8 mouse cellular contexts compared by ENCODE assay signal in the genomic region with DNA sequence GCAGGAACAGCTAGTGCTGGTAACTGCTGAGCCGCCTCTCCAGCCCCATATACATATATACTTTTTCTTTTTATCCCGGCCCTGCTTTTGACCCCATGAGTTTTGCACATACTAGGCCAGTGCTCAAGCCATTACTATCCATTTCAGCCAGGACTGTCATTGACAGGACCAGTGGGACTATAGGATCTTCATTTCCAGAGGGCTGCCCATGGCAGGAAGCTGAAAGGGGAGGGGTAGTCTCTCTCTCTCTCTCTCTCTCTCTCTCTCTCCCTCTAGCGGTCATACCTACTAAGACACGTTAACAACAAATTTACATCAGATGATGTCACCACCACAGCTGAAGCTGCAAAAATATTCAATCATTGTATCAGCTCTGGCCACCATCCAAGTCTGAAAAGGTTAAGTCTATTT. TPM values are rescaled to one million over a fixed set of nuclear protein-coding genes. Genes with fewer than 3 reads are reported as not detected.
A peak's percentile ranks its signal among the peaks of the same experiment; 100 is the strongest.
DNase-seq lines count a peak whose midpoint lies in the region; ATAC-seq lines count a peak whose summit lies in the region.

No protein-coding gene starts in this region.

- peaks cover 3% of the 10 kb centered on the region for H3K27me3 ChIP-seq in heart, embryonic 10.5 days (ENCODE audit: insufficient read depth, poor library complexity, severe bottlenecking)
- peaks cover 17% of the 10 kb centered on the region; the same call in 1 of the 2 replicates for H3K27me3 ChIP-seq in hindbrain, embryonic 15.5 days

- no peak overlapping the region for H3K4me2 ChIP-seq in hindbrain, embryonic 15.5 days

- H3K9me3 ChIP-seq in heart, embryonic 10.5 days: no peaks in the 10 kb centered on the region
- no peaks in the 10 kb centered on the region for H3K9me3 ChIP-seq in hindbrain, embryonic 15.5 days

- peak; percentile 37 to 61 for DNase-seq in heart, adult 18-20 months
- no peak for DNase-seq in heart, embryonic 10.5 days (ENCODE audit: low spot score)
- peak; percentile 84 for DNase-seq in CD4-positive, CD25-positive, alpha-beta regulatory T cell, adult 2 months (ENCODE audit: low read depth, low spot score)
- peak; percentile 54 for DNase-seq in c-Kit-positive CD71-positive TER-119-positive erythroid progenitor cells, embryonic 14.5 days (ENCODE audit: low spot score)
- DNase-seq in neural tube, embryonic 10.5 days (ENCODE audit: extremely low spot score, low spot score): peak; percentile 54
- no peak for DNase-seq in urinary bladder, postnatal 14 days (ENCODE audit: low spot score)
- DNase-seq in layer of hippocampus, postnatal 10 days (ENCODE audit: low spot score in 2 of 2): no peak

- H3K36me3 ChIP-seq in heart, embryonic 10.5 days: 0 out of 2 replicates have a peak, but pooled peaks cover 2% of the 10 kb centered on the region
- no peaks in the 10 kb centered on the region for H3K36me3 ChIP-seq in hindbrain, embryonic 15.5 days

- ATAC-seq in hindbrain, embryonic 15.5 days (ENCODE audit: low FRiP score, low read depth): no peak

- H3K4me1 ChIP-seq in heart, embryonic 10.5 days: peaks cover 48% of the 10 kb centered on the region
- H3K4me1 ChIP-seq in hindbrain, embryonic 15.5 days (replicated peaks): peaks cover 46% of the 10 kb centered on the region

- 23% methylated on average over 4 of the region's 4 CpGs for WGBS in heart, embryonic 10.5 days
- WGBS in hindbrain, embryonic 15.5 days: 16% methylated on average over 4 of the region's 4 CpGs

- no peak overlapping the region for H3K4me3 ChIP-seq in heart, embryonic 10.5 days
- H3K4me3 ChIP-seq in hindbrain, embryonic 15.5 days: no peak overlapping the region

- no peak overlapping the region for H3K27ac ChIP-seq in heart, embryonic 10.5 days
- H3K27ac ChIP-seq in hindbrain, embryonic 15.5 days (replicated peaks): 0 out of 2 replicates have a peak overlapping the region, but pooled peaks have one; percentile 11

- H3K9ac ChIP-seq in hindbrain, embryonic 15.5 days: no peak overlapping the region

RNA-seq across cellular contexts. Expression of gene Tle6, which starts 1.9 kb away (rescaled TPM):
- total RNA-seq in heart, adult 18-20 months (2021): 10 to 100 TPM in 1 of 2 experiments, 1 to 10 TPM in 1; 7.9 to 11.1 TPM
- 29.0 and 33.9 TPM in 2 replicates for polyA plus RNA-seq in heart, embryonic 10.5 days (2016; fragmentation: Nextera tagmentation; extraction: Ambion mirVana)
- 8.7 and 9.8 TPM in 2 replicates for polyA plus RNA-seq in hindbrain, embryonic 15.5 days (2015; fragmentation: Nextera tagmentation; extraction: Ambion mirVana)
- total RNA-seq in layer of hippocampus, postnatal 10 days (2021): 1 to 10 TPM; 1.7 to 2.4 TPM

RNA-seq across cellular contexts. Expression of gene BC025920, which starts 3.3 kb away (rescaled TPM):
- total RNA-seq in heart, adult 18-20 months (2021): 1 to 10 TPM; 2.6 TPM
- 0.95 and 1.4 TPM in 2 replicates for polyA plus RNA-seq in heart, embryonic 10.5 days (2016; fragmentation: Nextera tagmentation; extraction: Ambion mirVana)
- 1.7 and 2.1 TPM in 2 replicates for polyA plus RNA-seq in hindbrain, embryonic 15.5 days (2015; fragmentation: Nextera tagmentation; extraction: Ambion mirVana)
- 1 to 10 TPM; 2.0 TPM for total RNA-seq in layer of hippocampus, postnatal 10 days (2021)

RNA-seq across cellular contexts. Expression of gene Sirt6, which starts 24.9 kb away (rescaled TPM):
- total RNA-seq in heart, adult 18-20 months (2021): 1 to 10 TPM; 5.6 to 6.3 TPM
- polyA plus RNA-seq in heart, embryonic 10.5 days (2016; fragmentation: Nextera tagmentation; extraction: Ambion mirVana): 28.5 and 30.7 TPM in 2 replicates
- 49.0 and 49.1 TPM in 2 replicates for polyA plus RNA-seq in hindbrain, embryonic 15.5 days (2015; fragmentation: Nextera tagmentation; extraction: Ambion mirVana)
- 10 to 100 TPM; 28.9 to 31.4 TPM for total RNA-seq in layer of hippocampus, postnatal 10 days (2021)

RNA-seq across cellular contexts. Expression of gene Ankrd24, which starts 25.6 kb away (rescaled TPM):
- 10 to 100 TPM in 1 of 2 experiments, 1 to 10 TPM in 1; 7.5 to 10.3 TPM for total RNA-seq in heart, adult 18-20 months (2021)
- polyA plus RNA-seq in heart, embryonic 10.5 days (2016; fragmentation: Nextera tagmentation; extraction: Ambion mirVana): 9.6 and 12.8 TPM in 2 replicates
- polyA plus RNA-seq in hindbrain, embryonic 15.5 days (2015; fragmentation: Nextera tagmentation; extraction: Ambion mirVana): 19.4 and 23.6 TPM in 2 replicates
- 10 to 100 TPM; 28.5 to 40.6 TPM for total RNA-seq in layer of hippocampus, postnatal 10 days (2021)

RNA-seq across cellular contexts. Expression of gene Tle2, which starts 28.4 kb away (rescaled TPM):
- 1 to 10 TPM; 4.7 to 7.1 TPM for total RNA-seq in heart, adult 18-20 months (2021)
- 17.4 and 18.3 TPM in 2 replicates for polyA plus RNA-seq in heart, embryonic 10.5 days (2016; fragmentation: Nextera tagmentation; extraction: Ambion mirVana)
- 46.6 and 46.9 TPM in 2 replicates for polyA plus RNA-seq in hindbrain, embryonic 15.5 days (2015; fragmentation: Nextera tagmentation; extraction: Ambion mirVana)
- 10 to 100 TPM; 25.6 to 26.6 TPM for total RNA-seq in layer of hippocampus, postnatal 10 days (2021)

Comparison
In these comparisons a context has a peak if more than half of its experiments do, and no peak if none do; other contexts are left out.
1. DNase-seq: peak in heart, adult 18-20 months (2 of 2), CD4-positive, CD25-positive, alpha-beta regulatory T cell, adult 2 months (single experiment), c-Kit-positive CD71-positive TER-119-positive erythroid progenitor cells, embryonic 14.5 days (single experiment) and neural tube, embryonic 10.5 days (single experiment); none in heart, embryonic 10.5 days (single experiment), urinary bladder, postnatal 14 days (single experiment) and layer of hippocampus, postnatal 10 days (0 of 2).
2. RNA of gene Sirt6, which starts 24.9 kb away (total RNA-seq): 28.9 to 31.4 TPM in layer of hippocampus, postnatal 10 days; 5.6 to 6.3 TPM in heart, adult 18-20 months; every median in the first group is over 4 times any median in the second.